Mouse (Mus musculus) kidney, postnatal 0 days (tissue): Measurements from ENCODE around the gene Gm42417. TPM values are rescaled to one million over a fixed set of nuclear protein-coding genes. Genes with fewer than 3 reads are reported as not detected.

Source experiments
- ATAC-seq: fragments of 200-750 bp; cut with Nextera tagmentation; replicated peaks from 2 replicates; pipeline ENCODE4 v1.8.0; 2017; ENCODE audit warnings: low read depth, moderate number of reproducible peaks, moderate TSS enrichment, moderate library complexity; ENCODE audit not compliant: low FRiP score
- DNase-seq: peaks from one replicate; pipeline ENCODE4 v3.0.0-alpha.2; 2016; ENCODE audit warnings: low spot score
- H3K27ac ChIP-seq: fragments of 300-500 bp; sonication (generic); 2 replicates; pipeline ENCODE4 v1.5.1; 2014; ENCODE audit warnings: mild to moderate bottlenecking
- H3K27me3 ChIP-seq: fragments of 300-500 bp; sonication (generic); 2 replicates; pipeline ENCODE4 v1.6.1; 2014; ENCODE audit warnings: low read length, mixed read lengths; ENCODE audit not compliant: insufficient read depth
- H3K36me3 ChIP-seq: fragments of 300-500 bp; sonication (generic); 2 replicates; pipeline ENCODE4 v1.6.1; 2014; ENCODE audit warnings: low read length, mixed read lengths; ENCODE audit not compliant: insufficient read depth
- H3K4me1 ChIP-seq: fragments of 300-500 bp; sonication (generic); replicated peaks from 2 replicates; pipeline ENCODE4 v1.6.1; 2014; ENCODE audit warnings: antibody characterized with exemption, low read length, mixed read lengths; ENCODE audit not compliant: insufficient read depth
- H3K4me2 ChIP-seq: fragments of 300-500 bp; sonication (generic); 2 replicates; pipeline ENCODE4 v1.6.1; 2014; ENCODE audit warnings: mild to moderate bottlenecking, low read length, moderate library complexity, mixed read lengths
- H3K4me3 ChIP-seq: fragments of 300-500 bp; sonication (generic); replicated peaks from 2 replicates; pipeline ENCODE4 v1.5.1; 2014; ENCODE audit warnings: low read depth, low read length
- H3K9ac ChIP-seq: fragments of 300-500 bp; sonication (generic); 2 replicates; pipeline ENCODE4 v1.6.1; 2014; ENCODE audit warnings: low read depth, low read length
- H3K9me3 ChIP-seq: fragments of 300-500 bp; sonication (generic); replicated peaks from 2 replicates; pipeline ENCODE4 v1.6.1; 2016; ENCODE audit warnings: low read length, inconsistent platforms, mixed read lengths
- CTCF ChIP-seq: IDR thresholded peaks from 2 replicates; pipeline ENCODE4 v1.5.1; 2016; ENCODE audit warnings: antibody characterized with exemption, low read depth, mild to moderate bottlenecking, moderate library complexity
- WGBS: fragments of 180-500 bp; shearing (Covaris S2); extraction: QIAGEN DNeasy Blood & Tissue Kit; methylation state at CpG from one replicate; pipeline ENCODE4 v1.1.7; 2014; 5-methylcytosine and 5-hydroxymethylcytosine counted together
- polyA plus RNA-seq: library from polyadenylated mRNA; unstranded; fragments of >200 nt; fragmentation: Nextera tagmentation; extraction: Ambion mirVana; gene quantifications from 2 replicates; pipeline ENCODE4 v1.2.1, GENCODE M21; 2015

Gene Gm42417
- polyA plus RNA-seq, 1 experiment from 2014 or later, result not detected

- Histone ChIP-seq H3K9ac (no peak overlapping the region), H3K27ac (no peak overlapping the region), H3K36me3 (peaks cover 13% of the 10 kb centered on the region), H3K27me3 (no peaks in the 10 kb centered on the region), H3K9me3 (no peaks in the 10 kb centered on the region), H3K4me2 (no peak overlapping the region), H3K4me1 (no peaks in the 10 kb centered on the region), H3K4me3 (no peak overlapping the region)
- DNase-seq (no peak), ATAC-seq (no peak)
- TF ChIP-seq CTCF, result no peak
- WGBS, result 77% methylated on average over 8 of the region's 8 CpGs
These were observed 8.7 kb downstream of the Gm42417 start for GRCm38 (mm10) chr1:36530485-36530884.

GRCm38 (mm10) chr1:36529875-36530274, 9.4 kb downstream of the Gm42417 start:
- H3K4me3 ChIP-seq, result no peak overlapping the region
- H3K4me2 ChIP-seq, result no peak overlapping the region
- no peak overlapping the region for H3K9ac ChIP-seq
- no peak overlapping the region for H3K27ac ChIP-seq
- no peak for DNase-seq
- H3K4me1 ChIP-seq, result no peaks in the 10 kb centered on the region
- ATAC-seq, result no peak
- 94% methylated on average over 4 of the region's 4 CpGs for WGBS
- no peaks in the 10 kb centered on the region for H3K9me3 ChIP-seq
- peaks cover 19% of the 10 kb centered on the region for H3K36me3 ChIP-seq
- TF ChIP-seq CTCF, result no peak
- no peaks in the 10 kb centered on the region for H3K27me3 ChIP-seq

- no peak for DNase-seq
- Histone ChIP-seq H3K27ac (no peak overlapping the region), H3K4me1 (no peaks in the 10 kb centered on the region), H3K27me3 (no peaks in the 10 kb centered on the region), H3K4me3 (no peak overlapping the region), H3K36me3 (peaks cover 23% of the 10 kb centered on the region), H3K9me3 (no peaks in the 10 kb centered on the region), H3K9ac (no peak overlapping the region), H3K4me2 (no peak overlapping the region)
- ATAC-seq, result no peak
- 83% methylated on average over 4 of the region's 4 CpGs for WGBS
- no peak for TF ChIP-seq CTCF
These were observed 10.0 kb downstream of the Gm42417 start for GRCm38 (mm10) chr1:36529274-36529673.

GRCm38 (mm10) chr1:36528351-36528750, 10.9 kb downstream of the Gm42417 start:
- Histone ChIP-seq H3K9me3 (no peaks in the 10 kb centered on the region), H3K4me3 (no peak overlapping the region), H3K27ac (no peak overlapping the region), H3K27me3 (no peaks in the 10 kb centered on the region), H3K9ac (no peak overlapping the region), H3K4me1 (no peaks in the 10 kb centered on the region), H3K4me2 (no peak overlapping the region), H3K36me3 (peaks cover 32% of the 10 kb centered on the region)
- no peak for DNase-seq
- ATAC-seq, result no peak
- 33% methylated on average over 1 of the region's 1 CpGs for WGBS
- TF ChIP-seq CTCF, result no peak

GRCm38 (mm10) chr1:36526903-36527302, 12.3 kb downstream of the Gm42417 start:
- Histone ChIP-seq H3K4me3 (no peak overlapping the region), H3K4me1 (no peaks in the 10 kb centered on the region), H3K27me3 (no peaks in the 10 kb centered on the region), H3K36me3 (peaks cover 36% of the 10 kb centered on the region), H3K27ac (no peak overlapping the region), H3K9me3 (no peaks in the 10 kb centered on the region), H3K4me2 (no peak overlapping the region), H3K9ac (no peak overlapping the region)
- 82% methylated on average over 10 of the region's 10 CpGs for WGBS
- no peak for DNase-seq
- no peak for TF ChIP-seq CTCF
- no peak for ATAC-seq

- H3K4me2 ChIP-seq, result no peak overlapping the region
- H3K27me3 ChIP-seq, result no peaks in the 10 kb centered on the region
- H3K27ac ChIP-seq, result no peak overlapping the region
- H3K4me1 ChIP-seq, result no peaks in the 10 kb centered on the region
- no peak overlapping the region for H3K4me3 ChIP-seq
- no peaks in the 10 kb centered on the region for H3K9me3 ChIP-seq
- no peak for TF ChIP-seq CTCF
- DNase-seq (no peak), ATAC-seq (no peak)
- no peak overlapping the region for H3K9ac ChIP-seq
- peaks cover 39% of the 10 kb centered on the region for H3K36me3 ChIP-seq
- 88% methylated on average over 12 of the region's 12 CpGs for WGBS
These were observed 13.5 kb downstream of the Gm42417 start for GRCm38 (mm10) chr1:36525774-36526173.

- Histone ChIP-seq H3K27ac (no peak overlapping the region), H3K9ac (no peak overlapping the region), H3K4me2 (no peak overlapping the region), H3K27me3 (no peaks in the 10 kb centered on the region), H3K4me1 (no peaks in the 10 kb centered on the region), H3K36me3 (peaks cover 49% of the 10 kb centered on the region), H3K4me3 (no peak overlapping the region), H3K9me3 (no peaks in the 10 kb centered on the region)
- TF ChIP-seq CTCF, result no peak
- WGBS, result 43% methylated on average over 5 of the region's 5 CpGs
- ATAC-seq (no peak), DNase-seq (no peak)
These were observed 15.2 kb downstream of the Gm42417 start for GRCm38 (mm10) chr1:36524058-36524457.
